Mouse (Mus musculus): ENCODE data around the gene Ddx39b. TPM values are rescaled to one million over a fixed set of nuclear protein-coding genes. Genes with fewer than 3 reads are reported as not detected.

Ddx39b gene
- polyA plus RNA-seq, 1 experiment from 2014 or later: 279 TPM

Small RNA genes lying within 50 kb of the gene (microRNA-seq; reads per million reads assigned to microRNA genes)
- gene Mir6973a: not detected
- gene Mir6974: not detected
- 3.1 reads per million, percentile 12 among the genes with 10 or more reads in this experiment for gene Mir6975
- 1.0 reads per million for gene Mir8094

Other genes starting within 250 kb of the Ddx39b start
- gene Vars, start 240.8 kb upstream of the Ddx39b start, polyA plus RNA-seq (2015; fragmentation: Nextera tagmentation; extraction: Ambion mirVana): 59.9 and 63.0 TPM in 2 replicates
- gene Vwa7, start 225.2 kb upstream of the Ddx39b start, polyA plus RNA-seq (2015; fragmentation: Nextera tagmentation; extraction: Ambion mirVana): 0.45 and 0.52 TPM in 2 replicates
- gene Sapcd1, start 213.7 kb upstream of the Ddx39b start, polyA plus RNA-seq (2015; fragmentation: Nextera tagmentation; extraction: Ambion mirVana): 3.2 and 4.2 TPM in 2 replicates
- gene Msh5, start 195.0 kb upstream of the Ddx39b start, polyA plus RNA-seq (2015; fragmentation: Nextera tagmentation; extraction: Ambion mirVana): 4.0 and 4.1 TPM in 2 replicates
- 351 and 389 TPM in 2 replicates for gene Clic1, start 191.8 kb upstream of the Ddx39b start, polyA plus RNA-seq (2015; fragmentation: Nextera tagmentation; extraction: Ambion mirVana)
- gene Ddah2, start 182.7 kb upstream of the Ddx39b start, polyA plus RNA-seq (2015; fragmentation: Nextera tagmentation; extraction: Ambion mirVana): 194 and 207 TPM in 2 replicates
- gene Ly6g6c, start 176.4 kb upstream of the Ddx39b start, polyA plus RNA-seq (2015; fragmentation: Nextera tagmentation; extraction: Ambion mirVana): not detected in 2 replicates
- gene Mpig6b, start 175.6 kb upstream of the Ddx39b start, polyA plus RNA-seq (2015; fragmentation: Nextera tagmentation; extraction: Ambion mirVana): 0.92 and 1.4 TPM in 2 replicates
- gene Ly6g6e, start 164.8 kb upstream of the Ddx39b start, polyA plus RNA-seq (2015; fragmentation: Nextera tagmentation; extraction: Ambion mirVana): 0.36 and 0.62 TPM in 2 replicates
- gene Ly6g6d, start 163.7 kb upstream of the Ddx39b start, polyA plus RNA-seq (2015; fragmentation: Nextera tagmentation; extraction: Ambion mirVana): 1.7 and 1.9 TPM in 2 replicates
- 0.73 and 1.0 TPM in 2 replicates for gene Ly6g6f, start 156.1 kb upstream of the Ddx39b start, polyA plus RNA-seq (2015; fragmentation: Nextera tagmentation; extraction: Ambion mirVana)
- 67.0 and 69.5 TPM in 2 replicates for gene Abhd16a, start 152.5 kb upstream of the Ddx39b start, polyA plus RNA-seq (2015; fragmentation: Nextera tagmentation; extraction: Ambion mirVana)
- not detected in 2 replicates for gene Ly6g5c, start 133.5 kb upstream of the Ddx39b start, polyA plus RNA-seq (2015; fragmentation: Nextera tagmentation; extraction: Ambion mirVana)
- 0.40 and 0.80 TPM in 2 replicates for gene Ly6g5b, start 126.3 kb upstream of the Ddx39b start, polyA plus RNA-seq (2015; fragmentation: Nextera tagmentation; extraction: Ambion mirVana)
- 10.7 and 14.1 TPM in 2 replicates for gene Gpank1, start 120.3 kb upstream of the Ddx39b start, polyA plus RNA-seq (2015; fragmentation: Nextera tagmentation; extraction: Ambion mirVana)
- gene Csnk2b, start 119.7 kb upstream of the Ddx39b start, polyA plus RNA-seq (2015; fragmentation: Nextera tagmentation; extraction: Ambion mirVana): 215 and 231 TPM in 2 replicates
- 8.7 and 9.7 TPM in 2 replicates for gene D17H6S53E, start 115.4 kb upstream of the Ddx39b start, polyA plus RNA-seq (2015; fragmentation: Nextera tagmentation; extraction: Ambion mirVana)
- gene Apom, start 109.7 kb upstream of the Ddx39b start, polyA plus RNA-seq (2015; fragmentation: Nextera tagmentation; extraction: Ambion mirVana): 2.2 and 19.0 TPM in 2 replicates
- gene Bag6, start 106.6 kb upstream of the Ddx39b start, polyA plus RNA-seq (2015; fragmentation: Nextera tagmentation; extraction: Ambion mirVana): 45.1 and 46.1 TPM in 2 replicates
- 124 and 130 TPM in 2 replicates for gene Prrc2a, start 76.8 kb upstream of the Ddx39b start, polyA plus RNA-seq (2015; fragmentation: Nextera tagmentation; extraction: Ambion mirVana)
- gene Aif1, start 65.7 kb upstream of the Ddx39b start, polyA plus RNA-seq (2015; fragmentation: Nextera tagmentation; extraction: Ambion mirVana): 6.5 and 7.8 TPM in 2 replicates
- 8.6 and 9.9 TPM in 2 replicates for gene Lst1, start 53.3 kb upstream of the Ddx39b start, polyA plus RNA-seq (2015; fragmentation: Nextera tagmentation; extraction: Ambion mirVana)
- 0.64 TPM in 1 of 2 replicates, not detected in the other for gene Ltb, start 47.3 kb upstream of the Ddx39b start, polyA plus RNA-seq (2015; fragmentation: Nextera tagmentation; extraction: Ambion mirVana)
- gene Tnf, start 39.7 kb upstream of the Ddx39b start, polyA plus RNA-seq (2015; fragmentation: Nextera tagmentation; extraction: Ambion mirVana): 0.12 and 0.23 TPM in 2 replicates
- gene Lta, start 36.4 kb upstream of the Ddx39b start, polyA plus RNA-seq (2015; fragmentation: Nextera tagmentation; extraction: Ambion mirVana): not detected in 2 replicates
- gene Gm16181, start 20.9 kb upstream of the Ddx39b start, polyA plus RNA-seq (2015; fragmentation: Nextera tagmentation; extraction: Ambion mirVana): not detected in 2 replicates
- gene Atp6v1g2, start 8.1 kb upstream of the Ddx39b start, polyA plus RNA-seq (2015; fragmentation: Nextera tagmentation; extraction: Ambion mirVana): 10.6 and 10.7 TPM in 2 replicates
- gene Nfkbil1, start 6.0 kb upstream of the Ddx39b start, polyA plus RNA-seq (2015; fragmentation: Nextera tagmentation; extraction: Ambion mirVana): 7.6 and 8.1 TPM in 2 replicates
- gene H2-D1, start 21.0 kb downstream of the Ddx39b start, polyA plus RNA-seq (2015; fragmentation: Nextera tagmentation; extraction: Ambion mirVana): 43.4 and 48.6 TPM in 2 replicates
- 0.19 and 0.29 TPM in 2 replicates for gene H2-Q1, start 78.7 kb downstream of the Ddx39b start, polyA plus RNA-seq (2015; fragmentation: Nextera tagmentation; extraction: Ambion mirVana)
- 3.3 and 3.4 TPM in 2 replicates for gene H2-Q2, start 100.5 kb downstream of the Ddx39b start, polyA plus RNA-seq (2015; fragmentation: Nextera tagmentation; extraction: Ambion mirVana)
- gene H2-Q4, start 137.9 kb downstream of the Ddx39b start, polyA plus RNA-seq (2015; fragmentation: Nextera tagmentation; extraction: Ambion mirVana): 2.6 and 2.9 TPM in 2 replicates
- gene H2-Q6, start 183.1 kb downstream of the Ddx39b start, polyA plus RNA-seq (2015; fragmentation: Nextera tagmentation; extraction: Ambion mirVana): 0.23 and 0.61 TPM in 2 replicates
- 1.2 and 2.1 TPM in 2 replicates for gene H2-Q7, start 197.4 kb downstream of the Ddx39b start, polyA plus RNA-seq (2015; fragmentation: Nextera tagmentation; extraction: Ambion mirVana)
- 1.4 and 5.2 TPM in 2 replicates for gene H2-Q10, start 228.3 kb downstream of the Ddx39b start, polyA plus RNA-seq (2015; fragmentation: Nextera tagmentation; extraction: Ambion mirVana)